Mouse (Mus musculus): ENCODE measurements around the gene Pald1. TPM values are rescaled to one million over a fixed set of nuclear protein-coding genes. Genes with fewer than 3 reads are reported as not detected.

Pald1 gene
- polyA plus RNA-seq, 1 experiment from 2014 or later: 21.1 TPM

GRCm38 (mm10) chr10:61312754-61313153, 70.6 kb downstream of the Pald1 start:
- H3K27me3 ChIP-seq (replicated peaks; ENCODE audit: control insufficient read depth, insufficient read depth, low read length): no peaks in the 10 kb centered on the region
- no peak overlapping the region for H3K27ac ChIP-seq (replicated peaks; ENCODE audit: low read depth, low read length)
- ATAC-seq (ENCODE audit: low read depth) (no peak), DNase-seq (ENCODE audit: low spot score) (no peak)
- no peak overlapping the region for H3K4me3 ChIP-seq (ENCODE audit: low read depth, low read length)
- H3K36me3 ChIP-seq (ENCODE audit: control insufficient read depth, insufficient read depth, low read length): no peaks in the 10 kb centered on the region
- no peak overlapping the region for H3K9ac ChIP-seq (ENCODE audit: low read depth, low read length)
- no peaks in the 10 kb centered on the region for H3K9me3 ChIP-seq (ENCODE audit: control insufficient read depth, low read length)
- H3K4me1 ChIP-seq (ENCODE audit: control insufficient read depth, insufficient read depth, low read length): peaks cover 8% of the 10 kb centered on the region; the same call in 1 of the 2 replicates
- H3K4me2 ChIP-seq (ENCODE audit: low read depth, low read length): no peak overlapping the region
- WGBS: 35% methylated on average over 7 of the region's 7 CpGs

- Histone ChIP-seq H3K9ac (ENCODE audit: low read depth, low read length) (no peak overlapping the region), H3K27ac (replicated peaks; ENCODE audit: low read depth, low read length) (no peak overlapping the region), H3K27me3 (replicated peaks; ENCODE audit: control insufficient read depth, insufficient read depth, low read length) (no peaks in the 10 kb centered on the region), H3K9me3 (ENCODE audit: control insufficient read depth, low read length) (no peaks in the 10 kb centered on the region), H3K36me3 (ENCODE audit: control insufficient read depth, insufficient read depth, low read length) (no peaks in the 10 kb centered on the region), H3K4me3 (ENCODE audit: low read depth, low read length) (no peak overlapping the region), H3K4me1 (ENCODE audit: control insufficient read depth, insufficient read depth, low read length) (peaks cover 8% of the 10 kb centered on the region; the same call in 1 of the 2 replicates), H3K4me2 (ENCODE audit: low read depth, low read length) (no peak overlapping the region)
- ATAC-seq (ENCODE audit: low read depth): no peak
- 69% methylated on average over 6 of the region's 6 CpGs for WGBS
- DNase-seq (ENCODE audit: low spot score): peak; percentile 28
Observed at GRCm38 (mm10) chr10:61312159-61312558, 71.2 kb downstream of the Pald1 start.

GRCm38 (mm10) chr10:61308706-61309320, 74.5 kb downstream of the Pald1 start:
- ATAC-seq (ENCODE audit: low read depth) (peak; percentile 47; the same call in 1 of the 2 replicates), DNase-seq (ENCODE audit: low spot score) (peak; percentile 72)
- Histone ChIP-seq H3K27me3 (replicated peaks; ENCODE audit: control insufficient read depth, insufficient read depth, low read length) (no peaks in the 10 kb centered on the region), H3K4me3 (ENCODE audit: low read depth, low read length) (no peak overlapping the region), H3K9me3 (ENCODE audit: control insufficient read depth, low read length) (no peaks in the 10 kb centered on the region), H3K27ac (replicated peaks; ENCODE audit: low read depth, low read length) (0 out of 2 replicates have a peak overlapping the region, but pooled peaks have one; percentile 35), H3K36me3 (ENCODE audit: control insufficient read depth, insufficient read depth, low read length) (no peaks in the 10 kb centered on the region), H3K9ac (ENCODE audit: low read depth, low read length) (no peak overlapping the region), H3K4me1 (ENCODE audit: control insufficient read depth, insufficient read depth, low read length) (peaks cover 8% of the 10 kb centered on the region; the same call in 1 of the 2 replicates), H3K4me2 (ENCODE audit: low read depth, low read length) (no peak overlapping the region)
- WGBS: 46% methylated on average over 12 of the region's 12 CpGs

GRCm38 (mm10) chr10:61305928-61306590, 77.3 kb downstream of the Pald1 start:
- Histone ChIP-seq H3K4me2 (ENCODE audit: low read depth, low read length) (no peak overlapping the region), H3K27me3 (replicated peaks; ENCODE audit: control insufficient read depth, insufficient read depth, low read length) (no peaks in the 10 kb centered on the region), H3K4me3 (ENCODE audit: low read depth, low read length) (no peak overlapping the region), H3K36me3 (ENCODE audit: control insufficient read depth, insufficient read depth, low read length) (no peaks in the 10 kb centered on the region), H3K4me1 (ENCODE audit: control insufficient read depth, insufficient read depth, low read length) (no peaks in the 10 kb centered on the region), H3K9ac (ENCODE audit: low read depth, low read length) (no peak overlapping the region), H3K27ac (replicated peaks; ENCODE audit: low read depth, low read length) (no peak overlapping the region), H3K9me3 (ENCODE audit: control insufficient read depth, low read length) (no peaks in the 10 kb centered on the region)
- DNase-seq (ENCODE audit: low spot score) (peak; percentile 32), ATAC-seq (ENCODE audit: low read depth) (no peak)
- WGBS: 78% methylated on average over 13 of the region's 13 CpGs

- no peak overlapping the region for H3K27ac ChIP-seq (replicated peaks; ENCODE audit: low read depth, low read length)
- no peaks in the 10 kb centered on the region for H3K4me1 ChIP-seq (ENCODE audit: control insufficient read depth, insufficient read depth, low read length)
- 79% methylated on average over 6 of the region's 6 CpGs for WGBS
- ATAC-seq (ENCODE audit: low read depth) (no peak), DNase-seq (ENCODE audit: low spot score) (no peak)
- no peaks in the 10 kb centered on the region for H3K27me3 ChIP-seq (replicated peaks; ENCODE audit: control insufficient read depth, insufficient read depth, low read length)
- no peak overlapping the region for H3K4me2 ChIP-seq (ENCODE audit: low read depth, low read length)
- H3K4me3 ChIP-seq (ENCODE audit: low read depth, low read length): no peak overlapping the region
- H3K36me3 ChIP-seq (ENCODE audit: control insufficient read depth, insufficient read depth, low read length): no peaks in the 10 kb centered on the region
- H3K9ac ChIP-seq (ENCODE audit: low read depth, low read length): no peak overlapping the region
- no peaks in the 10 kb centered on the region for H3K9me3 ChIP-seq (ENCODE audit: control insufficient read depth, low read length)
Observed at GRCm38 (mm10) chr10:61304046-61304445, 79.3 kb downstream of the Pald1 start.

- H3K4me2 ChIP-seq (ENCODE audit: low read depth, low read length): no peak overlapping the region
- H3K27ac ChIP-seq (replicated peaks; ENCODE audit: low read depth, low read length): no peak overlapping the region
- no peaks in the 10 kb centered on the region for H3K27me3 ChIP-seq (replicated peaks; ENCODE audit: control insufficient read depth, insufficient read depth, low read length)
- H3K36me3 ChIP-seq (ENCODE audit: control insufficient read depth, insufficient read depth, low read length): no peaks in the 10 kb centered on the region
- WGBS: 41% methylated on average over 3 of the region's 3 CpGs
- ATAC-seq (ENCODE audit: low read depth) (no peak), DNase-seq (ENCODE audit: low spot score) (peak; percentile 21)
- no peak overlapping the region for H3K4me3 ChIP-seq (ENCODE audit: low read depth, low read length)
- H3K4me1 ChIP-seq (ENCODE audit: control insufficient read depth, insufficient read depth, low read length): no peaks in the 10 kb centered on the region
- no peaks in the 10 kb centered on the region for H3K9me3 ChIP-seq (ENCODE audit: control insufficient read depth, low read length)
- H3K9ac ChIP-seq (ENCODE audit: low read depth, low read length): no peak overlapping the region
Observed at GRCm38 (mm10) chr10:61300996-61301395, 82.3 kb downstream of the Pald1 start.

- H3K27ac ChIP-seq (replicated peaks; ENCODE audit: low read depth, low read length): no peak within 1 kb of the TSS
- H3K9ac ChIP-seq (ENCODE audit: low read depth, low read length): no peak within 1 kb of the TSS
- no peaks in the 10 kb centered on the region for H3K36me3 ChIP-seq (ENCODE audit: control insufficient read depth, insufficient read depth, low read length)
- H3K4me3 ChIP-seq (ENCODE audit: low read depth, low read length): no peak within 1 kb of the TSS
- DNase-seq (ENCODE audit: low spot score) (no peak), ATAC-seq (ENCODE audit: low read depth) (no peak)
- no peaks in the 10 kb centered on the region for H3K27me3 ChIP-seq (replicated peaks; ENCODE audit: control insufficient read depth, insufficient read depth, low read length)
- H3K9me3 ChIP-seq (ENCODE audit: control insufficient read depth, low read length): no peaks in the 10 kb centered on the region
- H3K4me1 ChIP-seq (ENCODE audit: control insufficient read depth, insufficient read depth, low read length): no peaks in the 10 kb centered on the region
- WGBS: 82% methylated on average over 7 of the region's 7 CpGs
- no peak within 1 kb of the TSS for H3K4me2 ChIP-seq (ENCODE audit: low read depth, low read length)
Observed at GRCm38 (mm10) chr10:61297477-61297876, 85.9 kb downstream of the Pald1 start, which contains the start of gene Prf1. Prf1 (plus strand) TSS chr10:61297833.

- Histone ChIP-seq H3K4me2 (ENCODE audit: low read depth, low read length) (no peak overlapping the region), H3K9me3 (ENCODE audit: control insufficient read depth, low read length) (no peaks in the 10 kb centered on the region), H3K27ac (replicated peaks; ENCODE audit: low read depth, low read length) (no peak overlapping the region), H3K4me3 (ENCODE audit: low read depth, low read length) (no peak overlapping the region), H3K9ac (ENCODE audit: low read depth, low read length) (no peak overlapping the region), H3K36me3 (ENCODE audit: control insufficient read depth, insufficient read depth, low read length) (no peaks in the 10 kb centered on the region), H3K4me1 (ENCODE audit: control insufficient read depth, insufficient read depth, low read length) (no peaks in the 10 kb centered on the region), H3K27me3 (replicated peaks; ENCODE audit: control insufficient read depth, insufficient read depth, low read length) (no peaks in the 10 kb centered on the region)
- DNase-seq (ENCODE audit: low spot score): no peak
- ATAC-seq (ENCODE audit: low read depth): no peak
- 73% methylated on average over 8 of the region's 8 CpGs for WGBS
Observed at GRCm38 (mm10) chr10:61296713-61297445, 86.5 kb downstream of the Pald1 start.

Measured in embryonic facial prominence, embryonic 14.5 days (tissue).